Mouse (Mus musculus) A20 (cell line): Measurements from ENCODE around the gene Il12rb1.
"Not testable (repeated sequence)": the region's sequence is repeated elsewhere in the genome, so short reads cannot be mapped to it uniquely, and the experiment has no call there.

ENCODE experiments used
- DNase-seq: peaks from one replicate; pipeline ENCODE4 v3.0.0-alpha.2; 2011; ENCODE audit warnings: low read depth, low spot score

Gene Il12rb1

GRCm38 (mm10) chr8:70800648-70801047 is 7.6 kb upstream of the Il12rb1 start:
- DNase-seq: no peak

GRCm38 (mm10) chr8:70801156-70801555 is 7.1 kb upstream of the Il12rb1 start:
- no peak for DNase-seq

GRCm38 (mm10) chr8:70801830-70802229 is 6.4 kb upstream of the Il12rb1 start:
- no peak for DNase-seq

- DNase-seq: no peak
Measured at GRCm38 (mm10) chr8:70802786-70803510, 5.3 kb upstream of the Il12rb1 start.

- DNase-seq: peak; percentile 91
Measured at GRCm38 (mm10) chr8:70803761-70804480, 4.3 kb upstream of the Il12rb1 start.

- DNase-seq: peak; percentile 93
Measured at GRCm38 (mm10) chr8:70804481-70805206, 3.6 kb upstream of the Il12rb1 start, which contains the start of gene Mast3. Gene Mast3, minus strand, starts transcription at chr8:70805054.

- no peak for DNase-seq
Measured at GRCm38 (mm10) chr8:70806541-70806940, 1.7 kb upstream of the Il12rb1 start.

GRCm38 (mm10) chr8:70807304-70807703 is 945 bp upstream of the Il12rb1 start:
- no peak for DNase-seq

GRCm38 (mm10) chr8:70808955-70809701 is 879 bp downstream of the Il12rb1 start:
- DNase-seq: no peak

- DNase-seq: no peak
Measured at GRCm38 (mm10) chr8:70810962-70811680, 2.9 kb downstream of the Il12rb1 start.

- no peak for DNase-seq
Measured at GRCm38 (mm10) chr8:70812055-70812454, 3.8 kb downstream of the Il12rb1 start.

- no peak for DNase-seq
Measured at GRCm38 (mm10) chr8:70812885-70813284, 4.6 kb downstream of the Il12rb1 start.

- no peak for DNase-seq
Measured at GRCm38 (mm10) chr8:70816679-70817078, 8.4 kb downstream of the Il12rb1 start.

GRCm38 (mm10) chr8:70820101-70820935 is 12.1 kb downstream of the Il12rb1 start:
- no peak for DNase-seq

- DNase-seq: peak; percentile 76
Measured at GRCm38 (mm10) chr8:70821399-70821962, 13.2 kb downstream of the Il12rb1 start.

- no peak for DNase-seq
Measured at GRCm38 (mm10) chr8:70821992-70822391, 13.7 kb downstream of the Il12rb1 start.

- DNase-seq: not testable (repeated sequence)
Measured at GRCm38 (mm10) chr8:70822594-70822993, 14.3 kb downstream of the Il12rb1 start.

- no peak for DNase-seq
Measured at GRCm38 (mm10) chr8:70823802-70824201, 15.6 kb downstream of the Il12rb1 start.

- DNase-seq: no peak
Measured at GRCm38 (mm10) chr8:70825816-70826215, 17.6 kb downstream of the Il12rb1 start.

GRCm38 (mm10) chr8:70827010-70827409 is 18.8 kb downstream of the Il12rb1 start:
- DNase-seq: no peak
